Mouse (Mus musculus) Muller cell, postnatal 12 days (primary cell): ENCODE results near the gene Tpp1.
"Not testable (repeated sequence)": the region's sequence is repeated elsewhere in the genome, so short reads cannot be mapped to it uniquely, and the experiment has no call there.

Experiments used
- DNase-seq: peaks from one replicate; pipeline ENCODE4 v3.0.0-alpha.2; 2015; ENCODE audit errors: inconsistent ontology term

Gene Tpp1

DNA sequence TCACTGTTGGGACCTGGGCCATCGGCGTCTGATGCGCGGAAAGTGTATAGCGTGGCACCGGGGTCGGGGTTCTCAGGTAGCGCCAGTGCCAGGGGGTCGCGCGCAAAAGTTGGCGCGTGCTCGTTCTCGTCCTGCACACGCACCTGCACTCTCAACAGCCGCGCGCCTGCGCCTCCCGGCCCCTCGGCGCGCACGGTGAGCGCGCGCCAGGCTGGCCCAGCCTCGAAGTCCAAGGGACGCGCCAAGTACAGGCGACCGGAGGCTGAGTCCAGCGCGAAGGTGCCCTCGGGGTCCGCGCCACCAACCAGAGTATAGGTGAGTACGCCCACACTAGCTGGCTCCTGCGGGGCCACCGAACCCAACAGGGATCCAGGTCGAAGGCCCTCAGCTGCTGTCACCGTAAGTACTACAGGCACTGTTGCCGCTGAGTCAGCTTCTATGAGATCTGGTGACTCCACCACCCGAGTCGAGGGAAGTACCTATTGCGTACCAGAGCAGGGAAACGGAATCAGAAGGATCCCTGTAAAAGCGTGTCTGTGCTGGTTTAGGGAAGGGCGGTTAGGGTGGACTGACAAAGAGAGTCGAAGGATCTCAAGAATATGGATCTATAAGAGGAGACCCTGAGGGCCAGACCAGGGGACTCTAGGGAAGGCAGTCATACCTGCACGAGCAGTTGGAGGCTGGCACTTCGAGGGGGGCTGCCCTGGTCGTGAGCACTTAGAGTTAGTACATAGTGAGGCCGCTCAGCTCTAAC lies 10.7 kb upstream of the Tpp1 start:
- no peak for DNase-seq

DNA sequence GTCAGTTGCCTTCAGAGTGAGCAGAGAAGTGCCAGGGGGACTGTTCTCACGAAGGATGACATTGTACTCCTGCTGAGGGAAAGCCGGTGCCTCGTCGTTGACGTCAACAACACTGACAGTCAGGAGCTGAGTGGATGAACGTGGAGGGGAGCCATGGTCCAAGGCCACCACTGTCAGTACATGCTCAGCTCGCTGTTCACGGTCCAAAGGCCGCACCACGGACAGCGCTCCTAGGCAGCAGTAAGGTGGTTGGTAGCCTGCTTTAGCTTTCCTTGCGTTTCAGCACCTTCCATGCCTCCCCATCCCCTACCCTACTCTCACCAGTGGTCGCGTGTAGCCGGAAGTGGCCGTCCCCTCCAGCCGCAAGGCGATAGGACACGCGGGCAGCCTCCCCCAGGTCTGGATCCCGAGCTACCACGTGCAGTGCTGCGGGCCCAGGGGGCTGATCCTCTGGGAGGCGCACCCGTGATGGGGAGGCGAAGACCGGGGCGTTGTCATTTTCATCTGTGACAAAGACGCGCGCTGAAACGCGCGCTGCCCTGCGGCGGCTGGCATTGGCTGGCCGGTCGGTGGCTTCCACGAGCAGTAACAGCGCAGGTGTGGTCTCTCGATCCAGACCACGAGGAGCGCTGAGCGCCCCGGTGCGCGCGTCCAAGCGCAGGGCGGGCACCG lies 9.9 kb upstream of the Tpp1 start:
- DNase-seq: no peak

GRCm38 (mm10) chr7:105753281-105753680 lies 1.2 kb upstream of the Tpp1 start:
- DNase-seq: no peak

GRCm38 (mm10) chr7:105752716-105753115 lies 681 bp upstream of the Tpp1 start:
- DNase-seq: no peak

- no peak for DNase-seq
Measured at GRCm38 (mm10) chr7:105747776-105748175, 4.3 kb downstream of the Tpp1 start.

- peak; percentile 94 for DNase-seq
Measured at GRCm38 (mm10) chr7:105743926-105744590, 8.0 kb downstream of the Tpp1 start, which contains the start of gene Taf10. Taf10 (minus strand) TSS chr7:105744361.

DNA sequence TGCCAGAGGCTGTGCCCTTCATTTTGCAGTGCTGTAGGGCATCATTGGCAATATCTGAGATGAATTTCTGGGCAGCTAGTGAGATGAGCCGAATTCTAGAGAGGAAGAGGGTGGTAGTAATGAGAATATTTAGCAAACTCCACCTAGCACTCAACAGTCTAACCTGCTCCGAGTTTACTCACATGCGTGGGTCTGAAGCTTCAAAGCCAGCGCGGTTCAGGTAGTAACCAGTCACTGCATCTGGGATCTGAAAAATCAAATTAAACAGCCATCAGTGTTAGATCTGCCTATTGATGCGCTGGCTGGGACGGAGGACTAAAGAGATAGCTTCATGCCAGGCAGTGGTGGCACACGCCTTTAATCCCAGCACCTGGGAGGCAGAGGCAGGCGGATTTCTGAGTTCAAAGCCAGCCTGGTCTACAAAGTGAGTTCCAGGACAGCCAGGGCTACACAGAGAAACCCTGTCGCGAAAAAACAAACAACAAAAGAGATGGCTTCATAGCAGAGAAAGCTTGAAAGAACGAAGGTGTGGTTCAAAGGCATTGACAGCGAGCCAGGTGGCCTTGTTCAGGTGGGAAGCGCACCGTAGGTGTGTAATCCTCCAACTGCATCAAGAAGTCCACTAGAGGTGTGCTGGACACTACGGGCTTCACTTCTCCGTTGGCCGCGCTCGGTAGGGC lies 8.6 kb downstream of the Tpp1 start:
- DNase-seq: not testable (repeated sequence)

GRCm38 (mm10) chr7:105742539-105743215 lies 9.4 kb downstream of the Tpp1 start:
- DNase-seq: not testable (repeated sequence)

GRCm38 (mm10) chr7:105741978-105742377 lies 10.1 kb downstream of the Tpp1 start:
- no peak for DNase-seq

GRCm38 (mm10) chr7:105740851-105741250 lies 11.2 kb downstream of the Tpp1 start:
- no peak for DNase-seq

- DNase-seq: no peak
Measured at GRCm38 (mm10) chr7:105740089-105740795, 11.8 kb downstream of the Tpp1 start.

DNA sequence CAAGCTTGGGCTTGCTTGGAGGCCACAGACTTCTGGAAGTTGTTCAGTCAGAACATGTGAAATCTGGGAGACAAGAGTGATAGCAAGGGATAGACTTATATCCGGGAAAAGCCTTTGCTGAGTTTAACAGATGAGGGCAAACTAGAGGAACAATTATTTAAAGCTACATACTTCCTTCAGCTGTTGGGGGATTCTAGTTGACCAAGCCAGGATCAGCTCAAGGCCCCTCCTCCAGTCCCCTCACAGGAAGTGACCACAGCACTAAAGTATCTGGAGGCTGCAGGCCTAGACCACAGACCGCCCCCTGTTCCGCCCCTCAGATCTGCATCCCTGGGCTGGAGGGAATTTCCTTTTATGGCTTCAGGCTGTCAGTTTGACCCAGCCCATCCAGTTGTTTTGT lies 13.1 kb downstream of the Tpp1 start:
- peak; percentile 93 for DNase-seq

GRCm38 (mm10) chr7:105738286-105738685 lies 13.7 kb downstream of the Tpp1 start:
- DNase-seq: no peak

GRCm38 (mm10) chr7:105737648-105738047 lies 14.4 kb downstream of the Tpp1 start:
- DNase-seq: no peak

DNA sequence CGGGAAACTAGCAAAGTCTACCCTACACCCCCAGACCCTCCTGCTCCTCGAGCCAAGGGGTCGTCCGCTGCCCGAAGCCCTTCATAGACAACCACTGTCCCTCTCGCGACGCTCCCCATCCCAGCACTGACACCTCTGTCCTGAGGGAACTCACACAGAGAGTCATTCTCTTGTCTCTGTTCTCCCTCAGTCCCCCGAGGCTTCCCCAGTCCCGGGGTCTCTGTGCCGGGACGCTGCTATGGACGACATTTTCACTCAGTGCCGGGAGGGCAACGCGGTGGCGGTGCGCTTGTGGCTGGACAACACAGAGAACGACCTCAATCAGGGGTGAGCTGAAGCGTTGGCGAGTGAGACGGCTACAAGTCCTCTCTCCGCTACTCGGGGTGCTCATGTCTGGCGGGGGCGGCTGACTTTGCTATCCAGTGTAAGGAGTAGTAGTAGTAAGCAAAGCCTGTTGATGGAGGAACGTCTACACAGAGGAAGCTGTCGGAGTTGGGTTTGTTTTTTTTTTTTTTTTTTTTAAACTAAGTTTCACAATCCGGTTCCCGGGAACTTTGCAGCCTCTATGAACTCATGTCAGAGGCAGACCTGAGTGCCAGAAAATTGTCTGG lies 15.0 kb downstream of the Tpp1 start, which contains the start of gene Rrp8:
Rrp8 (minus strand) TSS at position 475 of the 611 bp plus-strand sequence.
- DNase-seq: peak; percentile 67

GRCm38 (mm10) chr7:105736264-105736901 lies 15.7 kb downstream of the Tpp1 start, which contains the start of gene Ilk:
Ilk (plus strand) TSS chr7:105736592.
- peak; percentile 95 for DNase-seq

GRCm38 (mm10) chr7:105735464-105735863 lies 16.6 kb downstream of the Tpp1 start:
- peak; percentile 46 for DNase-seq

- DNase-seq: no peak
Measured at GRCm38 (mm10) chr7:105734826-105735225, 17.2 kb downstream of the Tpp1 start.

- no peak for DNase-seq
Measured at GRCm38 (mm10) chr7:105733836-105734235, 18.2 kb downstream of the Tpp1 start.
